Mouse (Mus musculus): ENCODE data around the gene Satb2. TPM values are rescaled to one million over a fixed set of nuclear protein-coding genes. Genes with fewer than 3 reads are reported as not detected.

Gene Satb2
- polyA plus RNA-seq, 1 experiment: 34.5 TPM

- TF ChIP-seq POLR2A (IDR thresholded peaks at IDR 0.05; ENCODE audit: extremely low read depth, insufficient read depth, low read length): no peak
- TF ChIP-seq CTCF (IDR thresholded peaks at IDR 0.05; ENCODE audit: extremely low read depth, insufficient read depth, low read length): no peak
- Histone ChIP-seq H3K4me1 (ENCODE audit: control insufficient read depth, insufficient read depth, low read length) (no peaks in the 10 kb centered on the region; the same call in 1 of the 2 replicates), H3K4me3 (ENCODE audit: insufficient read depth, low read length) (no peak overlapping the region), H3K27ac (ENCODE audit: insufficient read depth, low read length) (no peak overlapping the region)
Measured at GRCm38 (mm10) chr1:56865246-56865645, 113.2 kb downstream of the Satb2 start.

GRCm38 (mm10) chr1:56862799-56863198 lies 115.7 kb downstream of the Satb2 start:
- Histone ChIP-seq H3K4me3 (ENCODE audit: insufficient read depth, low read length) (no peak overlapping the region), H3K4me1 (ENCODE audit: control insufficient read depth, insufficient read depth, low read length) (no peaks in the 10 kb centered on the region; the same call in 1 of the 2 replicates), H3K27ac (ENCODE audit: insufficient read depth, low read length) (no peak overlapping the region)
- TF ChIP-seq CTCF (IDR thresholded peaks at IDR 0.05; ENCODE audit: extremely low read depth, insufficient read depth, low read length): no peak

GRCm38 (mm10) chr1:56857202-56857601 lies 121.2 kb downstream of the Satb2 start:
- no peak for TF ChIP-seq POLR2A (IDR thresholded peaks at IDR 0.05; ENCODE audit: extremely low read depth, insufficient read depth, low read length)
- no peak for TF ChIP-seq CTCF (IDR thresholded peaks at IDR 0.05; ENCODE audit: extremely low read depth, insufficient read depth, low read length)
- H3K4me3 ChIP-seq (ENCODE audit: insufficient read depth, low read length): no peak overlapping the region
- H3K4me1 ChIP-seq (ENCODE audit: control insufficient read depth, insufficient read depth, low read length): peaks cover 3% of the 10 kb centered on the region; the same call in 1 of the 2 replicates
- no peak overlapping the region for H3K27ac ChIP-seq (ENCODE audit: insufficient read depth, low read length)

- Histone ChIP-seq H3K27ac (ENCODE audit: insufficient read depth, low read length) (no peak overlapping the region), H3K4me1 (ENCODE audit: control insufficient read depth, insufficient read depth, low read length) (peaks cover 6% of the 10 kb centered on the region; the same call in 1 of the 2 replicates), H3K4me3 (ENCODE audit: insufficient read depth, low read length) (no peak overlapping the region)
- no peak for TF ChIP-seq CTCF (IDR thresholded peaks at IDR 0.05; ENCODE audit: extremely low read depth, insufficient read depth, low read length)
- no peak for TF ChIP-seq POLR2A (IDR thresholded peaks at IDR 0.05; ENCODE audit: extremely low read depth, insufficient read depth, low read length)
Measured at GRCm38 (mm10) chr1:56850446-56850845, 128.0 kb downstream of the Satb2 start.

GRCm38 (mm10) chr1:56846358-56846757 lies 132.1 kb downstream of the Satb2 start:
- H3K4me1 ChIP-seq (ENCODE audit: control insufficient read depth, insufficient read depth, low read length): peaks cover 4% of the 10 kb centered on the region; the same call in 1 of the 2 replicates
- no peak overlapping the region for H3K4me3 ChIP-seq (ENCODE audit: insufficient read depth, low read length)
- TF ChIP-seq CTCF (IDR thresholded peaks at IDR 0.05; ENCODE audit: extremely low read depth, insufficient read depth, low read length): no peak
- no peak overlapping the region for H3K27ac ChIP-seq (ENCODE audit: insufficient read depth, low read length)

- Histone ChIP-seq H3K4me3 (ENCODE audit: insufficient read depth, low read length) (no peak overlapping the region), H3K27ac (ENCODE audit: insufficient read depth, low read length) (no peak overlapping the region), H3K4me1 (ENCODE audit: control insufficient read depth, insufficient read depth, low read length) (peaks cover 4% of the 10 kb centered on the region; the same call in 1 of the 2 replicates)
- TF ChIP-seq CTCF (IDR thresholded peaks at IDR 0.05; ENCODE audit: extremely low read depth, insufficient read depth, low read length): no peak
- TF ChIP-seq POLR2A (IDR thresholded peaks at IDR 0.05; ENCODE audit: extremely low read depth, insufficient read depth, low read length): no peak
Measured at GRCm38 (mm10) chr1:56845523-56846118, 132.8 kb downstream of the Satb2 start.

GRCm38 (mm10) chr1:56844551-56845330 lies 133.7 kb downstream of the Satb2 start:
- TF ChIP-seq POLR2A (IDR thresholded peaks at IDR 0.05; ENCODE audit: extremely low read depth, insufficient read depth, low read length) (no peak), CTCF (IDR thresholded peaks at IDR 0.05; ENCODE audit: extremely low read depth, insufficient read depth, low read length) (no peak)
- no peak overlapping the region for H3K27ac ChIP-seq (ENCODE audit: insufficient read depth, low read length)
- peaks cover 2% of the 10 kb centered on the region; the same call in 1 of the 2 replicates for H3K4me1 ChIP-seq (ENCODE audit: control insufficient read depth, insufficient read depth, low read length)
- H3K4me3 ChIP-seq (ENCODE audit: insufficient read depth, low read length): no peak overlapping the region

- TF ChIP-seq POLR2A (IDR thresholded peaks at IDR 0.05; ENCODE audit: extremely low read depth, insufficient read depth, low read length) (no peak), CTCF (IDR thresholded peaks at IDR 0.05; ENCODE audit: extremely low read depth, insufficient read depth, low read length) (no peak)
- Histone ChIP-seq H3K4me3 (ENCODE audit: insufficient read depth, low read length) (no peak overlapping the region), H3K4me1 (ENCODE audit: control insufficient read depth, insufficient read depth, low read length) (no peaks in the 10 kb centered on the region), H3K27ac (ENCODE audit: insufficient read depth, low read length) (no peak overlapping the region)
Measured at GRCm38 (mm10) chr1:56838901-56839300, 139.5 kb downstream of the Satb2 start.

- H3K4me3 ChIP-seq (ENCODE audit: insufficient read depth, low read length): no peak overlapping the region
- TF ChIP-seq POLR2A (IDR thresholded peaks at IDR 0.05; ENCODE audit: extremely low read depth, insufficient read depth, low read length): no peak
- no peak for TF ChIP-seq CTCF (IDR thresholded peaks at IDR 0.05; ENCODE audit: extremely low read depth, insufficient read depth, low read length)
- H3K27ac ChIP-seq (ENCODE audit: insufficient read depth, low read length): no peak overlapping the region
- H3K4me1 ChIP-seq (ENCODE audit: control insufficient read depth, insufficient read depth, low read length): no peaks in the 10 kb centered on the region
Measured at GRCm38 (mm10) chr1:56833984-56834900, 144.2 kb downstream of the Satb2 start.
